Mouse (Mus musculus) myocyte (in vitro differentiated cells): ENCODE data around the gene Jakmip3. TPM values are rescaled to one million over a fixed set of nuclear protein-coding genes. Genes with fewer than 3 reads are reported as not detected.

Source experiments
- H3K27me3 ChIP-seq: one replicate; pipeline ENCODE4 v1.6.1; 2011; ENCODE audit not compliant: control insufficient read depth, insufficient read depth, insufficient read length
- H3K36me3 ChIP-seq: one replicate; pipeline ENCODE4 v1.6.1; 2011; ENCODE audit not compliant: control insufficient read depth, insufficient read depth
- H3K4me2 ChIP-seq: one replicate; pipeline ENCODE4 v1.6.1; 2011; ENCODE audit warnings: low read depth, control low read depth
- H3K4me3 ChIP-seq: one replicate; pipeline ENCODE4 v1.5.1; 2011; ENCODE audit warnings: mild to moderate bottlenecking, control low read depth, moderate library complexity
- H3K79me2 ChIP-seq: one replicate; pipeline ENCODE4 v1.6.1; 2011; ENCODE audit not compliant: control insufficient read depth, insufficient read depth
- H3ac ChIP-seq: one replicate; pipeline ENCODE4 v1.6.1; 2011; ENCODE audit not compliant: control insufficient read depth, insufficient read length
- CEBPB ChIP-seq: IDR thresholded peaks from 2 replicates; pipeline ENCODE4 v1.6.1; 2011; ENCODE audit warnings: mild to moderate bottlenecking, moderate library complexity; ENCODE audit not compliant: poor library complexity, insufficient read depth, severe bottlenecking
- E2F4 ChIP-seq: IDR thresholded peaks from one replicate; pipeline ENCODE4 v1.6.1; 2011; ENCODE audit warnings: mild to moderate bottlenecking, control low read depth, moderate library complexity; ENCODE audit not compliant: insufficient read depth
- MAX ChIP-seq: IDR thresholded peaks from one replicate; pipeline ENCODE4 v1.6.1; 2011; ENCODE audit warnings: low read depth, mild to moderate bottlenecking, control low read depth
- MYOD1 ChIP-seq, 3 experiments: IDR thresholded peaks; one replicate each; pipeline ENCODE4 v1.6.1; 2011; ENCODE audit warnings: control low read depth in 2 of 3, low read depth in 2 of 3, mild to moderate bottlenecking in 2 of 3, moderate library complexity in 1 of 3; ENCODE audit not compliant: insufficient read length in 2 of 3, control insufficient read depth in 1 of 3
- MYOG ChIP-seq, 3 experiments: IDR thresholded peaks; one replicate each; pipeline ENCODE4 v1.6.1; 2011; ENCODE audit warnings: control low read depth in 2 of 3, low read depth in 2 of 3, mild to moderate bottlenecking in 2 of 3; ENCODE audit not compliant: insufficient read length in 2 of 3, control insufficient read depth in 1 of 3, insufficient read depth in 1 of 3
- POLR2A ChIP-seq: IDR thresholded peaks from one replicate; pipeline ENCODE4 v1.6.1; 2011; ENCODE audit warnings: low read depth, mild to moderate bottlenecking, control low read depth, moderate library complexity; ENCODE audit not compliant: insufficient read length
- POLR2AphosphoS2 ChIP-seq: IDR thresholded peaks from one replicate; pipeline ENCODE4 v1.6.1; 2011; ENCODE audit warnings: low read depth, control low read depth; ENCODE audit not compliant: insufficient read length
- REST ChIP-seq: IDR thresholded peaks from one replicate; pipeline ENCODE4 v1.6.1; 2011; ENCODE audit warnings: mild to moderate bottlenecking, control low read depth, moderate library complexity; ENCODE audit not compliant: insufficient read depth, insufficient read length
- SRF ChIP-seq: IDR thresholded peaks from one replicate; pipeline ENCODE4 v1.6.1; 2011; ENCODE audit warnings: low read depth; ENCODE audit not compliant: control insufficient read depth, insufficient read length
- TCF12 ChIP-seq: IDR thresholded peaks from one replicate; pipeline ENCODE4 v1.6.1; 2011; ENCODE audit warnings: mild to moderate bottlenecking, control low read depth; ENCODE audit not compliant: poor library complexity, insufficient read depth, severe bottlenecking
- TCF3 ChIP-seq: IDR thresholded peaks from one replicate; pipeline ENCODE4 v1.6.1; 2011; ENCODE audit warnings: low read depth, control low read depth; ENCODE audit not compliant: insufficient read length
- USF1 ChIP-seq: IDR thresholded peaks from one replicate; pipeline ENCODE4 v1.6.1; 2011; ENCODE audit warnings: low read depth, mild to moderate bottlenecking, control low read depth, moderate library complexity
- polyA plus RNA-seq: library from polyadenylated mRNA; unstranded; fragments of >200 nt; fragmentation: generic; extraction: Trizol; gene quantifications from one replicate; pipeline ENCODE4 v1.2.1, GENCODE M21; 2012; ENCODE audit warnings: missing spikeins

Gene Jakmip3
- polyA plus RNA-seq, 1 experiment, result 0.01 TPM

DNA sequence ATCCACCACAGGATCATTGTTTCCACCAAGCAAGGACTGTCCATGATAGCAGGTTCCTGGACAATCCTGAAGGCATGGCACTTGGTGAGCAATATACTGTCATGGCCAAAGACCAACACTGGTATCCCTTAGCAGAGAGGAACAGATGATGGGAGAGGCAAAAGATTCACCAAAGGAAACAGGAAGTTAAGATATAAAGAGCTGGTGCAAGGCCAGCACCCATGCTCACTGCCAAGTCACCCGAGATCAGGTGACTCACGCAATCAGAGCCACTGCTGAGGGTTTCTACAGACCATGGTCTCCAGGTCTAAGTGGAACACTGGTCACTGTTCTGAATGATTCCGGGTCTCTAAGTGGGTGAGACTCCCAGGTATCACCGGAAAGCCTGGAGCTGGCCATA lies 185.4 kb downstream of the Jakmip3 start:
- Histone ChIP-seq H3K79me2 (no peaks in the 10 kb centered on the region), H3K4me3 (no peak overlapping the region), H3K4me2 (no peak overlapping the region), H3ac (no peak overlapping the region), H3K36me3 (no peaks in the 10 kb centered on the region), H3K27me3 (peaks cover 12% of the 10 kb centered on the region)
- TF ChIP-seq POLR2AphosphoS2 (no peak), SRF (no peak), MYOD1 (IDR thresholded peaks at IDR 0.05; ENCODE audit: control insufficient read depth in 1 of 3, insufficient read length in 2 of 3, low read depth in 2 of 3) (no peak), REST (no peak)

DNA sequence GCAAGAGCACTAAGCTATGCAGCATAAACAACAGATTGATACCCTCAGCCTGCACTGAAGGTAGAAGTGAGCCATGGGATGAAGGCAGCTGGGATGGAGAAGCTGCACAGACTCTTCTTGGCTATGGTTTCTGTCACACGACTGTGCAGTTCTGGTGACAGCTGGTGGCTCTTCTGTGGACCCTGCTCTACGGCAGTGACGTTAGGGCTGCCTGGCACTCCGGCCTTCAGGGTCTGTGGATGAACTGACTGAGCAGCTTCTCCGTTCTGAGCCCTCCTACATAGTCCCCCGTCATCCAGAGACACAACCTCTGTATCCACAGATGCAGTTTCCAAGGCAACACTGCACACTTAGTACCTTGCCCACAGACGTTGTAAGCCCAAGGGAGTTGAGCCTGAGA lies 186.0 kb downstream of the Jakmip3 start:
- H3K27me3 ChIP-seq, result peaks cover 9% of the 10 kb centered on the region
- no peaks in the 10 kb centered on the region for H3K36me3 ChIP-seq
- no peak overlapping the region for H3ac ChIP-seq
- H3K79me2 ChIP-seq, result no peaks in the 10 kb centered on the region
- no peak overlapping the region for H3K4me2 ChIP-seq
- TF ChIP-seq E2F4 (no peak), MYOD1 (IDR thresholded peaks at IDR 0.05; ENCODE audit: control insufficient read depth in 1 of 3, insufficient read length in 2 of 3, low read depth in 2 of 3) (no peak)
- no peak overlapping the region for H3K4me3 ChIP-seq

DNA sequence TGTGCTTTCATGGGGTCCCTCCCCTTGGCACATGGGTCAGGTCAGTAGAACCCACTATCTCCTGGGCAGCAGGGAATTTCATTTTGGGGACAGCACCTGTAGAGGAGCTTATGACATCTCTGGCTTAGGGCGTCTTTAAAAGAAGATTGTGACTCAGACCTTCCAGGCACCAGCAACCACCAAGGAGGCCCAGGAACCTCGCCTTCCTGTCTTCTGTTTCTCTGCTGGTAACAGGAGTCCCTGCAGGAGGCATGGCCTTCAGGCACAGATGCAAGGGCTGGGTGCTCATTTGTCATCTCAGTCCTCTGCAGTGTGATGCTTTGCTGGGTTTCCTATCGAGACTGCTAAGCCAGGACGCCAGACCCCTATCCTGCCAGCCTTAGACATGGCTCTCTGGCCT lies 188.5 kb downstream of the Jakmip3 start:
- H3K36me3 ChIP-seq, result no peaks in the 10 kb centered on the region
- no peak for TF ChIP-seq POLR2AphosphoS2
- no peak for TF ChIP-seq TCF12
- no peak for TF ChIP-seq REST
- TF ChIP-seq TCF3, result no peak
- TF ChIP-seq CEBPB, result no peak
- no peak for TF ChIP-seq SRF
- TF ChIP-seq MAX, result no peak
- no peak for TF ChIP-seq E2F4
- TF ChIP-seq POLR2A, result no peak
- no peak for TF ChIP-seq MYOD1 (IDR thresholded peaks at IDR 0.05; ENCODE audit: control insufficient read depth in 1 of 3, insufficient read length in 2 of 3, low read depth in 2 of 3)
- TF ChIP-seq MYOG (IDR thresholded peaks at IDR 0.05; ENCODE audit: control insufficient read depth in 1 of 3, insufficient read depth in 1 of 3, insufficient read length in 2 of 3, low read depth in 2 of 3), result no peak
- no peak for TF ChIP-seq USF1

DNA sequence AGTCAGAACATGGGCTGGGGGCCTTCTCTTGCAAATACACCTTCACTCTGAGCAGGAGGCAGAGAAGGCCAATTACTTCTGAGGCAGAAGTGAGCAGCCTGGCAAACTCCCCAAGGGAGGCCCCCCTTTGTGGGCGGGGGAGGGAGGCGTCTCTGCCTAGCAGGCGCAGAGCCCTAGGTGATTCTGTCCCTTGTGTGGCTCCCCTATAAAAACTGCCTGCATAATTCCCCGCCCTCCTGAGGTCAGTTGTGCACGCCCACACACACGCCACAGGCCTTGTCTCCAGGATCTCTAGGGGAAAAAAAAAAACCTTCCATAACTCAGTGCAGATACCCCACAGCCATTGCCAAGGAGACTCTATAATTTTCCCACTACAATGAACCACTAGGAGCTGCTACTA lies 189.8 kb downstream of the Jakmip3 start:
- Histone ChIP-seq H3ac (no peak overlapping the region), H3K4me3 (no peak overlapping the region), H3K79me2 (no peaks in the 10 kb centered on the region), H3K27me3 (peaks cover 9% of the 10 kb centered on the region), H3K4me2 (no peak overlapping the region), H3K36me3 (no peaks in the 10 kb centered on the region)
- TF ChIP-seq TCF12 (no peak), MYOD1 (IDR thresholded peaks at IDR 0.05; ENCODE audit: control insufficient read depth in 1 of 3, insufficient read length in 2 of 3, low read depth in 2 of 3) (no peak), CEBPB (no peak), REST (no peak), MAX (no peak), TCF3 (no peak), USF1 (no peak), POLR2AphosphoS2 (no peak), SRF (no peak), POLR2A (no peak), E2F4 (no peak), MYOG (IDR thresholded peaks at IDR 0.05; ENCODE audit: control insufficient read depth in 1 of 3, insufficient read depth in 1 of 3, insufficient read length in 2 of 3, low read depth in 2 of 3) (no peak)

More for the DNA sequence above, 188.5 kb downstream of the Jakmip3 start:
- Histone ChIP-seq H3K79me2 (no peaks in the 10 kb centered on the region), H3ac (no peak overlapping the region), H3K27me3 (peaks cover 9% of the 10 kb centered on the region), H3K4me2 (no peak overlapping the region), H3K4me3 (no peak overlapping the region)

DNA sequence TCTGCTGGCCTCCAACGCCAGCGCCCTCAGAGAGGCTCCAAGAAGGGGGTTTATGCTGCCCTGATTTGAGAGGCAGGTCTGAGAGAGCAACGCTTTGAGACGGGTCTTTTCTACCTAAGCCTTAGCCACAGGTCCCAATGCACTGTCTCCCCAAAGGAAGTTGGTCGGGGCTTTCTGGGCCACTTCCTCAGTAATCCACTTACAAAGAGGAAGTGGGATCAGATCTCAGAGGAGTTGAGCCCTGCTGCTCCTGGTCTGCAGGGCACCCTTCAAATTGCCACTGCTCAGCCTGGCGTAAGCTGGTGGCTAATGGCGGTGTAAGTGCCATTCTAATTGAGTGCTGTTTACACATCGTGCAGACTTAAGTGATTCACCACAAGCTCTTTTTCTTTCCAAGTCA lies 191.0 kb downstream of the Jakmip3 start:
- no peaks in the 10 kb centered on the region for H3K79me2 ChIP-seq
- no peak overlapping the region for H3K4me3 ChIP-seq
- H3K36me3 ChIP-seq, result no peaks in the 10 kb centered on the region
- no peak overlapping the region for H3ac ChIP-seq
- TF ChIP-seq POLR2AphosphoS2 (no peak), MYOG (IDR thresholded peaks at IDR 0.05; ENCODE audit: control insufficient read depth in 1 of 3, insufficient read depth in 1 of 3, insufficient read length in 2 of 3, low read depth in 2 of 3) (no peak), TCF12 (no peak), E2F4 (no peak)
- H3K4me2 ChIP-seq, result no peak overlapping the region
- H3K27me3 ChIP-seq, result peaks cover 6% of the 10 kb centered on the region

DNA sequence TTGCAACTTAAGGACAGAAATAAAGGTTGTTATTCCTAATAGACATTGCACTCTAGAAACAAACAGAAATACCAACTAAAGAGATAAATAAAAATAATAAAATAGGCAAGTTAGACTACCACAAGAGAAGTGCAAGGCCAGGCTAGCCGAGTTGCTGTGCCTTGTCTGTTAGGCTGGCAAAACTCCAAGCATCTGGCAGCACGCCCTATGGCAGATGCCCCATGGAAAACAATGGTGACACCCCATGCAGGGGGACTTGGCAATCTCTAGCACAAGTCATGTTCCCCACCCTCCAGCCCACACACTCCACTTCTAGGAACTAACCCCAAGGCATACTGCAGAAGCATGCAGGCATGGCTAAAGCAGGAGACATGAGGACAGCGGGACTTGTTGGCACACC lies 192.9 kb downstream of the Jakmip3 start:
- Histone ChIP-seq H3ac (no peak overlapping the region), H3K36me3 (no peaks in the 10 kb centered on the region), H3K27me3 (no peaks in the 10 kb centered on the region), H3K4me2 (no peak overlapping the region), H3K4me3 (no peak overlapping the region), H3K79me2 (no peaks in the 10 kb centered on the region)
- TF ChIP-seq USF1, result no peak
- no peak for TF ChIP-seq MAX
- no peak for TF ChIP-seq TCF3
- no peak for TF ChIP-seq MYOG (IDR thresholded peaks at IDR 0.05; ENCODE audit: control insufficient read depth in 1 of 3, insufficient read depth in 1 of 3, insufficient read length in 2 of 3, low read depth in 2 of 3)
- no peak for TF ChIP-seq POLR2A
- no peak for TF ChIP-seq POLR2AphosphoS2
- TF ChIP-seq CEBPB, result no peak
- no peak for TF ChIP-seq E2F4
